Mouse (Mus musculus): ENCODE measurements around the gene Wdr20. TPM values are rescaled to one million over a fixed set of nuclear protein-coding genes. Genes with fewer than 3 reads are reported as not detected.
"Not testable (repeated sequence)": the region's sequence is repeated elsewhere in the genome, so short reads cannot be mapped to it uniquely, and the experiment has no call there.

Gene Wdr20
- polyA plus RNA-seq, 1 experiment from 2014 or later, result 23.2 TPM

DNA sequence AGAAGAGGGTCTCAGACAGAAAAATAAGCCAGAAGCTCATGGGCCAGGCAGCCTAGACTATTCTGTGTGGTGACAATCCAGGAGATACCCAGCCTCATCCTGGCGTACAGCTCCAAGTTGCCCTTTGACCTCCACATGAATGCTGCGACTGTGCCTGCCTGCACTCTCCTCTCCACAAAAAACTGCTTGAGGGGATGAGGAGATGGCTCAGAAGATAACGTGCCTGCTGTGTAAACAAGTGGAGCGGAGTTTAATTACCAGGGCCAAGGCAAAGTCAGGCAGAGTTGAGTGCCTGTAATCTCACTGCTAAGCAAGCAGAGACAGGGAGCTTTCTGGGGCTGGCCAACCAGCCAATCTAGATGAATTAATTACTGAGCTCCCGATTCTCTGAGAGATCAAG is 21.7 kb upstream of the Wdr20 start:
- Histone ChIP-seq H3K9me3 (replicated peaks) (no peaks in the 10 kb centered on the region), H3K27me3 (replicated peaks) (no peaks in the 10 kb centered on the region), H3K4me2 (no peak overlapping the region), H3K9ac (replicated peaks) (no peak overlapping the region), H3K4me3 (replicated peaks) (no peak overlapping the region), H3K36me3 (no peaks in the 10 kb centered on the region), H3K27ac (replicated peaks) (no peak overlapping the region), H3K4me1 (no peaks in the 10 kb centered on the region)
- no peak for ATAC-seq (ENCODE audit: low FRiP score)
- 38% methylated on average over 5 of the region's 5 CpGs for WGBS

DNA sequence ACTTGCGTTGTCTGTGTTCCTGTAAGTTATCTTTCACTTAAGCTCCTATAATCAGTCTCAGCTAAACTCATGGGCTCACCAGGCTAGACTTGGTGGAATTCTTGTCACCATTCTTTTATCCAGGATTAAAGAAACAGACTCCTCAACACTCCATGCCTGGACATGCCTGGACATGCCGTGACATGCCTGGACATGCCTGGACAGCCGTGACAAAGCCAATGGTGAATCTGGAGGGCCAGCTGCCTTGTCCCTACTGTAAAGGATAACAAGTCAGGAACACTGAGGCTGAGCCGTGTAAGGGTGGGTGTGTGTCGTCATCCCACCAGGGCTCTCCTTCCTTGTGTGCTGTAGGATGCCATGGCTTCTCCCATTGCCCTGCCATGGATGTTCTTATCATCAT is 12.7 kb upstream of the Wdr20 start:
- 94% methylated on average over 5 of the region's 5 CpGs for WGBS

DNA sequence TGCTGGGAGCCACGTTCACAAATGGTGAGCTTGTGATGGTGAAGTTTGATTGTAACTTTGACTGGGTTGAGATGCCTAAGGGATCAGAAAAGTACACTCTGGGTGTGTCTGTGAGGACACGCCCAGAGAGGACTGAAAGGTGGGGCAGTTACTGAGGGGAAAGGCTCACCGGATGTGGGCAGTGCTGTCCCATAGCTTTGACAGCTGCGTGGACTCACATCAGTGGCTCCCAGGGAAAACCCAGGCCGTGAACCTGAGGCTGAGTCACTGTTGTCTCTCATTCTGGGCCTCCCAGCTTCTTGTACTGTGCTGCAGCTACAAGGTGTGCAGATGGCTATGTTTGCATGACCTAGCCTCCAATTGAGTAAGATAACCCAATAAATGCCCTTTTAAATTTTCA is 12.3 kb upstream of the Wdr20 start:
- no peaks in the 10 kb centered on the region for H3K27me3 ChIP-seq (replicated peaks)
- H3K4me1 ChIP-seq, result no peaks in the 10 kb centered on the region
- 88% methylated on average over 5 of the region's 5 CpGs for WGBS
- H3K4me3 ChIP-seq (replicated peaks), result no peak overlapping the region
- H3K4me2 ChIP-seq, result no peak overlapping the region
- H3K27ac ChIP-seq (replicated peaks), result no peak overlapping the region
- no peaks in the 10 kb centered on the region for H3K36me3 ChIP-seq
- H3K9ac ChIP-seq (replicated peaks), result no peak overlapping the region
- no peaks in the 10 kb centered on the region for H3K9me3 ChIP-seq (replicated peaks)
- ATAC-seq (ENCODE audit: low FRiP score), result no peak

More for the DNA sequence above, 12.7 kb upstream of the Wdr20 start:
- no peak overlapping the region for H3K4me3 ChIP-seq (replicated peaks)
- H3K4me1 ChIP-seq, result no peaks in the 10 kb centered on the region
- H3K9ac ChIP-seq (replicated peaks), result no peak overlapping the region
- no peaks in the 10 kb centered on the region for H3K36me3 ChIP-seq
- H3K27ac ChIP-seq (replicated peaks), result no peak overlapping the region
- no peak for ATAC-seq (ENCODE audit: low FRiP score)
- H3K27me3 ChIP-seq (replicated peaks), result no peaks in the 10 kb centered on the region
- H3K9me3 ChIP-seq (replicated peaks), result no peaks in the 10 kb centered on the region
- no peak overlapping the region for H3K4me2 ChIP-seq

DNA sequence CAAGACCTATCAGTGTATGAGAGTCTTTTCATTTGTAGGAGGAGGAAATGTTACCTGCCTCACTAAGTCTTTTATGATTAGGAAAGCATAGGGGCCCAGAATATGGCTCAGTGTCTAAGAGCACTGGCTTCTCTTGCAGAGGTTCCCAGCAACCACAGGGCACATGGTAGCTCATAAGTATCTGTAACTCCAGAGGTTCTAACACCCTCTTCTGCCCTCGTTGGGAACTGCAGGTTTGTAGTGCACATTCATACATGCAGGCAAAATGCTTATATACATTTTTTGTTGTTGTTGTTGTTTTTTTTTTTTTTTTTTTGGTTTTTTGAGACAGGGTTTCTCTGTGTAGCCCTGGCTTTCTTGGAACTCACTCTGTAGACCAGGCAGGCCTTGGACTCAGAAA is 11.3 kb upstream of the Wdr20 start:
- no peak overlapping the region for H3K4me3 ChIP-seq (replicated peaks)
- no peak for ATAC-seq (ENCODE audit: low FRiP score)
- H3K4me1 ChIP-seq, result no peaks in the 10 kb centered on the region
- WGBS, result 70% methylated on average over 1 of the region's 1 CpGs
- no peak overlapping the region for H3K4me2 ChIP-seq
- no peak overlapping the region for H3K27ac ChIP-seq (replicated peaks)
- no peaks in the 10 kb centered on the region for H3K36me3 ChIP-seq
- no peak overlapping the region for H3K9ac ChIP-seq (replicated peaks)
- H3K9me3 ChIP-seq (replicated peaks), result no peaks in the 10 kb centered on the region
- H3K27me3 ChIP-seq (replicated peaks), result no peaks in the 10 kb centered on the region

DNA sequence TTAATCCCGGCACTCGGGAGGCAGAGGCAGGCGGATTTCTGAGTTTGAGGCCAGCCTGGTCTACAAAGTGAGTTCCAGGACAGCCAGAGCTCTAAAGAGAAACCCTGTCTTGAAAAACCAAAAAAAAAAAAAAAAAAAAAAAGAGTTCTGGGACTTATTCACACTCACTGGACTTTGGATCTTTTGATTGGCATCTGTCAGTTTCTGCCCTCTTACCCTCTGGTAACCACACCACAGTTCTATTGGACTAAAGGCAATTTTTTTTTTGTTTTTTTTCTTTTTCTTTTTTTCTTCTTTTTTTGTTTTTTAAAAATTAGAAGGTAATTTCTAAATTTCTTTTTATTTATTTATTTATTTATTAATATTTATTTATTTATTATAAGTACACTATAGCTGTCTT is 4.5 kb upstream of the Wdr20 start:
- 97% methylated on average over 3 of the region's 3 CpGs for WGBS
- H3K27ac ChIP-seq (replicated peaks); H3K9ac ChIP-seq (replicated peaks); H3K4me2 ChIP-seq; H3K9me3 ChIP-seq (replicated peaks); H3K36me3 ChIP-seq; ATAC-seq (ENCODE audit: low FRiP score); H3K27me3 ChIP-seq (replicated peaks); H3K4me3 ChIP-seq (replicated peaks): not testable (repeated sequence)
- H3K4me1 ChIP-seq, result peaks cover 10% of the 10 kb centered on the region

DNA sequence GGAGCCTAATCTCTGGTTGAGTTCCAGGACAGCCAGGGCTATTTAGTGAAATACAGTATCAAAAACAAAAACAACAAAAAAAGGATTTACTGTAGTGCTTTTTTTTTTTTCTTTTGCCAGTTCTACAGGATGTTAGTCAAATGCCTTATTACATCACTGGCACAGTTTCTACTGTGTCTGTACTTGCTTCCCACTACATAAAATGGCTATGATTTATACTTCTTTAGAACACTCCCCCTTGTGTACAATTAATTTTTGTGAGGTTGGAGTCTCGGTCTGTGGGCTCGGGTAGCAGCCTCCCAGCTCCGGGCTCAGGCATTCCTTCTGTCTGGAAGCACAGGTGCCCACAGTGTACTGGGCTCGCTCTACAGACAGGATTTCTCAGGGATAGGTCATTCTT is 1.1 kb upstream of the Wdr20 start:
- Histone ChIP-seq H3K27me3 (replicated peaks) (no peaks in the 10 kb centered on the region), H3K4me3 (replicated peaks) (peak overlapping the region; percentile 98), H3K4me1 (peaks cover 30% of the 10 kb centered on the region), H3K4me2 (peak overlapping the region; percentile 83), H3K9ac (replicated peaks) (peak overlapping the region; percentile 77), H3K9me3 (replicated peaks) (no peaks in the 10 kb centered on the region), H3K27ac (replicated peaks) (peak overlapping the region; percentile 76; the same call in 1 of the 2 replicates), H3K36me3 (no peaks in the 10 kb centered on the region)
- ATAC-seq (ENCODE audit: low FRiP score), result no peak
- 5% methylated on average over 4 of the region's 4 CpGs for WGBS

DNA sequence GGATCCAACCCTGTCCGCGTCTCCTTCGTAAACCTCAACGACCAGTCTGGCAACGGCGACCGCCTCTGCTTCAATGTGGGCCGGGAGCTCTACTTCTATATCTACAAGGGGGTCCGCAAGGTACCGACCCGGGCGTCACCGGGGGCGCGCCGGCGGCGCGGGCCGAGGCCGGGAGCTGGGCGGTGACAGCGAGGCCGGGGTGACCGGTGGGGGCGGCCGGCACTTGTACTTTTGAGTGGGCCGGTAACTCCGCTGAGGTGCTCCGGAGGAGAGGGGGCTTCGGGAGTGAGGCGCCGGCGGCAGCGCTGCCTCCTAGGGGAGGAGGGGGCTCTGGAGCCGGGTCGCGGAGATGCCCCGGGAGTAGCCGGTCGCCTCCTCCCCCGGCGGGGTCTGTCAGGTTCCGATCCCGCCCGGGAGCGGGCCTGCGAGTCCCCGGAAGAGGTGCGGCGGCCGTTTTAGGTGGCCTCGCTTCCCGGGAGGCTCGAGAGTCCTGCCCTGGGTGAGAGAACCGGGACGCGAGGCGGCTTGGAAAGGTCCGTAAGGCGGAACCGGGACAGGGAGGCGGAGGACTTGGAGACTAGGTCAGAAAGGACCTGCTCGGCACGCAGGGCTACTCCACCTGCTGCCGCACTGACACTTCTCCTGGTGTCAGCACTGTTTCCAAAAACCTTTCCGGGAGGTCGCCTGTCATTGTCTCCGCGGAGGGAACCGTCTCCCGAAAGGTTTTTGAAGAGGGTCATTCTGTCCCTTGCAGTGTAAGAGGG is 596 bp downstream of the Wdr20 start:
- no peaks in the 10 kb centered on the region for H3K9me3 ChIP-seq (replicated peaks)
- 0 out of 2 replicates have a peak, but pooled peaks cover 2% of the 10 kb centered on the region for H3K36me3 ChIP-seq
- peak overlapping the region; percentile 85 for H3K9ac ChIP-seq (replicated peaks)
- no peaks in the 10 kb centered on the region for H3K27me3 ChIP-seq (replicated peaks)
- peak; percentile 78 for ATAC-seq (ENCODE audit: low FRiP score)
- H3K4me2 ChIP-seq, result peak overlapping the region; percentile 83
- peaks cover 34% of the 10 kb centered on the region for H3K4me1 ChIP-seq
- 0% methylated on average over 71 of the region's 72 CpGs for WGBS
- peak overlapping the region; percentile 98 for H3K4me3 ChIP-seq (replicated peaks)
- peak overlapping the region; percentile 92 for H3K27ac ChIP-seq (replicated peaks)

DNA sequence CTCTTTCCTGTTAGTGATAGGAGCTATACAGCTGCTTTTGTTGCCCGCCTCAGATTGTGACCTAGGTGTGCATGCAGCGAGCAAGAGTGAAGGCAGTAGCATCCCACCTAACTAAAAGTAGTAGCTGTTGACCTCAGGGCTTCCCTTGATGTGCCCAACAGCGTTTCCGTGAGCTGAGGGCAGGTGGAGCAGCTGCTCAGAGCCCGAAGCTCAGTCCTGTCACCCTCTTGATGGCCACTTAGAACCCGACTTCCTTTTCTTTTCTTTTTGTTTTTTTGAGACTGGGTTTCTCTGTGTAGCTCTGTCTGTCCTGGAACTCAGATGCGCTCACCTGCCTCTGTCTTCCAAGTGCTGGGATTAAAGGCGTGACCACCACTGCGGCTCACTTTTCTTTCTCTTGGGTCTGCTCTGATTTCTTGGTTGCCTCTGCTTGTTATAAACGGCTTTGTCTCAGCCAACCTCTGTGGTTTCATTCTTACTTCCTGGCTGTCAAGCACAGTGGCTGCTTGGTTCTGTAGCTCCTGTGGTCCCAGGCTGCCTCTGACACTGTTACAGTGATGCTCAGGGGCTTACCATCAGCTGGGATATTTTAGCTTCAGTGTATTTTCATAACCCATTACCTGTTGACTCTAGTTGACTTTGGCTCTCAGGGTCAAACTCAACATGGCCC is 13.2 kb downstream of the Wdr20 start:
- H3K36me3 ChIP-seq, result peaks cover 6% of the 10 kb centered on the region; the same call in 1 of the 2 replicates
- 88% methylated on average over 10 of the region's 10 CpGs for WGBS
- H3K27me3 ChIP-seq (replicated peaks), result no peaks in the 10 kb centered on the region
- ATAC-seq (ENCODE audit: low FRiP score), result no peak
- no peaks in the 10 kb centered on the region for H3K9me3 ChIP-seq (replicated peaks)
- no peak overlapping the region for H3K9ac ChIP-seq (replicated peaks)
- no peak overlapping the region for H3K27ac ChIP-seq (replicated peaks)
- no peak overlapping the region for H3K4me3 ChIP-seq (replicated peaks)
- H3K4me2 ChIP-seq, result no peak overlapping the region
- H3K4me1 ChIP-seq, result 0 out of 2 replicates have a peak, but pooled peaks cover 5% of the 10 kb centered on the region

DNA sequence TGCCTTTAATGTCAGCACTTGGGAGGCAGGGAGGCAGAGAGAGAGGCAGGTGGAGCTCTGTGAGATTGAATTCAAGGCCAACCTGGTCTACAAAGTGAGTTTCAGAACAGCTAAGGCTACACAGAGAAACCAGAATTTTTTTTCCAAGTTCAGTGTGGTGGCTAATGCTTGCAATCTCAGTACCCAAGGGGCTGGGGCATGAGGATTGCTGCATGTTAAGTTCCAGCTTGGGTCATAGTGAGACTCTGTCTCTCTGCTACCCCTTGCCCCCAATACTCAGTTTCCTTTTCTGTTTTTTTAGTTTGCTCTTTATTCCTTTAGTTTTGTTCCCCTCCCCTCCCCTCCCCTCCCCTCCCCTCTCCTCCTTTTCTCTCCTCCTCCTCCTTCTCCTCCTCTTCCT is 15.0 kb downstream of the Wdr20 start:
- Histone ChIP-seq H3K9me3 (replicated peaks) (no peaks in the 10 kb centered on the region), H3K4me1 (0 out of 2 replicates have a peak, but pooled peaks cover 5% of the 10 kb centered on the region), H3K36me3 (peaks cover 6% of the 10 kb centered on the region; the same call in 1 of the 2 replicates), H3K27ac (replicated peaks) (no peak overlapping the region), H3K27me3 (replicated peaks) (no peaks in the 10 kb centered on the region), H3K4me3 (replicated peaks) (no peak overlapping the region), H3K9ac (replicated peaks) (no peak overlapping the region), H3K4me2 (no peak overlapping the region)
- no peak for ATAC-seq (ENCODE audit: low FRiP score)

DNA sequence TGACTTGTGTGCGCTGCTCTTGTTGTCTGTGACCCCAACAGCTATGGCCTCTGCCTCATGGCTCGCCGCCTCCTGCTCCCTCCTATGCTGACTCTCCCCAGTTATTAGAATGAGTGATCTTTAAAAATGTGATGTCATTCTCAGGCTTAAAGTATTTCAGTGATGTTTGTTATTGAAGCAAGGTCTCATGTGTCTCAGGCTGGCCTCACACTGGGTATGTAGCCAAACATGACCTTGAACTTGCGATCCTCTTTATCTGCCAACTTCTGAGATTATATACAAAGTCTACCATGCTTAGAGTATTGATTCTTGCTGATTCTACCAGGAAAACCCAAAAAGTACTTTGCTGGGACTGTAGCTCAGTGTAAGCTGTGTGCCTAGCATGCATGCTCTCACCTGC is 16.2 kb downstream of the Wdr20 start:
- H3K36me3 ChIP-seq, result peaks cover 6% of the 10 kb centered on the region; the same call in 1 of the 2 replicates
- H3K27me3 ChIP-seq (replicated peaks), result no peaks in the 10 kb centered on the region
- H3K4me3 ChIP-seq (replicated peaks), result no peak overlapping the region
- H3K4me2 ChIP-seq, result no peak overlapping the region
- ATAC-seq (ENCODE audit: low FRiP score), result no peak
- H3K9me3 ChIP-seq (replicated peaks), result no peaks in the 10 kb centered on the region
- H3K4me1 ChIP-seq, result 0 out of 2 replicates have a peak, but pooled peaks cover 5% of the 10 kb centered on the region
- no peak overlapping the region for H3K27ac ChIP-seq (replicated peaks)
- H3K9ac ChIP-seq (replicated peaks), result no peak overlapping the region
- 97% methylated on average over 4 of the region's 4 CpGs for WGBS

DNA sequence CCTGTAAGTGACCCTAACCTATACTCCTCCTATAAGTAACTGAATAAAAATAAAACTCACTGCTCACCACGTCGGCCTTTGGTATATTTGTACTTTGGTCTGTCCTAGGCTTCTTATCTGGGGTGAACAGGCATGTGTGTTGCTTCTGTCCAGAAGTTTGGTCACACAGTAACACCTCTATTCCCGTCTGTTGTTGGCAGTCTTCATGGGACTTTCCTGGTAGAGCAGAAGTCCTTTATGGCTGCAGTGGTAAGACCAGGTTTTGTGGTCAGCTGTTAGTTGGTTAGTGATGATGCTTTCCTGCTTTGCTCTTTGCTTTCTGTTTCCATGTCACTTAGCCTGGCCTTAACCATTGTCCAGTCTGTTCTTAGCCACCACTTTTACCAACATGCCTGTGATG is 19.4 kb downstream of the Wdr20 start:
- Histone ChIP-seq H3K27me3 (replicated peaks) (no peaks in the 10 kb centered on the region), H3K36me3 (peaks cover 6% of the 10 kb centered on the region; the same call in 1 of the 2 replicates), H3K4me2 (no peak overlapping the region), H3K27ac (replicated peaks) (no peak overlapping the region), H3K4me3 (replicated peaks) (no peak overlapping the region), H3K9me3 (replicated peaks) (no peaks in the 10 kb centered on the region), H3K9ac (replicated peaks) (no peak overlapping the region), H3K4me1 (peaks cover 10% of the 10 kb centered on the region)
- no peak for ATAC-seq (ENCODE audit: low FRiP score)
- 88% methylated on average over 3 of the region's 3 CpGs for WGBS

DNA sequence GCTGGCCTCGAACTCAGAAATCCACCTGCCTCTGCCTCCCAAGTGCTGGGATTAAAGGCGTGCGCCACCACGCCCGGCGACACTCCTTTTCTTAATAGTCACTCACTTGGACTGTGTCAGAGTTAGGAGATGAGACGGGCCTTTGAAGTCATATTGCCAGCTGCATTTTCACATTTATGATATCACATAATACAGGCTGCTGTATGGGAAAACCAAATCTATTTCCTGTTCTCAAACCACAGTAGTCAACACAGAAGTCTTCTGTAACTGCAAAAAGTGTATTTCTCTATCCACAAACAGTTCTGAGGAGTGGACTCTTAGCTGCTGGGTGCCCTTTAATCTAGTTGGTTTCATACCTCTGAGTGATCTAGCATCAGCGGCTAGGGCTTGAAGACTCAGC is 21.2 kb downstream of the Wdr20 start:
- ATAC-seq (ENCODE audit: low FRiP score), result no peak
- no peak overlapping the region for H3K27ac ChIP-seq (replicated peaks)
- H3K4me2 ChIP-seq, result no peak overlapping the region
- no peak overlapping the region for H3K9ac ChIP-seq (replicated peaks)
- no peaks in the 10 kb centered on the region for H3K27me3 ChIP-seq (replicated peaks)
- 96% methylated on average over 8 of the region's 8 CpGs for WGBS
- no peak overlapping the region for H3K4me3 ChIP-seq (replicated peaks)
- peaks cover 6% of the 10 kb centered on the region; the same call in 1 of the 2 replicates for H3K36me3 ChIP-seq
- H3K9me3 ChIP-seq (replicated peaks), result no peaks in the 10 kb centered on the region
- H3K4me1 ChIP-seq, result peaks cover 12% of the 10 kb centered on the region

All from neural tube, embryonic 15.5 days (tissue).